Mouse (Mus musculus) liver, embryonic 15.5 days (tissue): ENCODE measurements around the gene Mpped1. TPM values are rescaled to one million over a fixed set of nuclear protein-coding genes. Genes with fewer than 3 reads are reported as not detected.

Experiments
- ATAC-seq: fragments of 200-750 bp; cut with Nextera tagmentation; 2 replicates; pipeline ENCODE4 v1.8.0; 2017; ENCODE audit warnings: moderate number of reproducible peaks, mild to moderate bottlenecking, moderate library complexity; ENCODE audit not compliant: insufficient read depth
- H3K27ac ChIP-seq: fragments of 300-500 bp; sonication (generic); replicated peaks from 2 replicates; pipeline ENCODE4 v1.5.1; 2015; ENCODE audit warnings: mild to moderate bottlenecking, inconsistent platforms
- H3K27me3 ChIP-seq: fragments of 300-500 bp; sonication (generic); 2 replicates; pipeline ENCODE4 v1.6.1; 2015; ENCODE audit warnings: mild to moderate bottlenecking, inconsistent platforms
- H3K36me3 ChIP-seq: fragments of 300-500 bp; sonication (generic); replicated peaks from 2 replicates; pipeline ENCODE4 v1.6.1; 2015; ENCODE audit warnings: moderate library complexity, mild to moderate bottlenecking, inconsistent platforms
- H3K4me1 ChIP-seq: fragments of 300-500 bp; sonication (generic); replicated peaks from 2 replicates; pipeline ENCODE4 v1.6.1; 2015; ENCODE audit warnings: inconsistent platforms
- H3K4me2 ChIP-seq: fragments of 300-500 bp; sonication (generic); 2 replicates; pipeline ENCODE4 v1.6.1; 2015; ENCODE audit warnings: moderate library complexity, mild to moderate bottlenecking, inconsistent platforms
- H3K4me3 ChIP-seq: fragments of 300-500 bp; sonication (generic); replicated peaks from 2 replicates; pipeline ENCODE4 v1.5.1; 2015; ENCODE audit warnings: mild to moderate bottlenecking, inconsistent platforms
- H3K9ac ChIP-seq: fragments of 300-500 bp; sonication (generic); 2 replicates; pipeline ENCODE4 v1.6.1; 2015; ENCODE audit warnings: moderate library complexity, mild to moderate bottlenecking, inconsistent platforms
- H3K9me3 ChIP-seq: fragments of 300-500 bp; sonication (generic); replicated peaks from 2 replicates; pipeline ENCODE4 v1.6.1; 2016; ENCODE audit warnings: inconsistent platforms
- WGBS: fragments of 180-500 bp; shearing (Covaris S2); methylation state at CpG from one replicate; pipeline ENCODE4 v1.1.7; 2015; ENCODE audit warnings: mixed read lengths; ENCODE audit not compliant: insufficient replicate concordance; 5-methylcytosine and 5-hydroxymethylcytosine counted together
- polyA plus RNA-seq: library from polyadenylated mRNA; unstranded; fragments of >200 nt; fragmentation: Nextera tagmentation; extraction: Ambion mirVana; gene quantifications from 2 replicates; pipeline ENCODE4 v1.2.1, GENCODE M21; 2015

The Mpped1 gene
- 0.13 and 0.17 TPM in 2 replicates for polyA plus RNA-seq

- WGBS: 6% methylated on average over 35 of the region's 37 CpGs
- no peaks in the 10 kb centered on the region for H3K36me3 ChIP-seq
- no peaks in the 10 kb centered on the region for H3K4me1 ChIP-seq
- ATAC-seq: no peak
- H3K27ac ChIP-seq: no peak within 1 kb of the TSS
- H3K4me2 ChIP-seq: peak within 1 kb of the TSS; percentile 30; the same call in 1 of the 2 replicates
- peaks cover 53% of the 10 kb centered on the region for H3K27me3 ChIP-seq
- H3K9ac ChIP-seq: no peak within 1 kb of the TSS
- no peaks in the 10 kb centered on the region for H3K9me3 ChIP-seq
- H3K4me3 ChIP-seq: 0 out of 2 replicates have a peak within 1 kb of the TSS, but pooled peaks have one; percentile 15
Measured at GRCm38 (mm10) chr15:83779387-83779786, at the start of gene Mpped1. TSS of gene Mpped1 (plus strand) at chr15:83779467.

- Histone ChIP-seq H3K27ac (no peak overlapping the region), H3K9ac (no peak overlapping the region), H3K4me3 (no peak overlapping the region)
Measured at GRCm38 (mm10) chr15:83740676-83741422, 38.4 kb upstream of the Mpped1 start.

GRCm38 (mm10) chr15:83742018-83742417, 37.2 kb upstream of the Mpped1 start:
- Histone ChIP-seq H3K27ac (no peak overlapping the region), H3K27me3 (no peaks in the 10 kb centered on the region), H3K4me2 (no peak overlapping the region), H3K9me3 (no peaks in the 10 kb centered on the region), H3K4me3 (no peak overlapping the region), H3K4me1 (no peaks in the 10 kb centered on the region), H3K9ac (no peak overlapping the region), H3K36me3 (no peaks in the 10 kb centered on the region)
- no peak for ATAC-seq
- WGBS: 62% methylated on average over 1 of the region's 1 CpGs

More at GRCm38 (mm10) chr15:83740676-83741422, 38.4 kb upstream of the Mpped1 start:
- H3K9me3 ChIP-seq: no peaks in the 10 kb centered on the region
- H3K4me1 ChIP-seq: no peaks in the 10 kb centered on the region
- H3K27me3 ChIP-seq: no peaks in the 10 kb centered on the region
- ATAC-seq: no peak
- WGBS: 44% methylated on average over 21 of the region's 21 CpGs
- H3K36me3 ChIP-seq: no peaks in the 10 kb centered on the region
- no peak overlapping the region for H3K4me2 ChIP-seq

- H3K4me2 ChIP-seq: no peak overlapping the region
- no peak overlapping the region for H3K27ac ChIP-seq
- 60% methylated on average over 16 of the region's 16 CpGs for WGBS
- H3K9me3 ChIP-seq: no peaks in the 10 kb centered on the region
- no peak overlapping the region for H3K4me3 ChIP-seq
- no peak for ATAC-seq
- H3K36me3 ChIP-seq: no peaks in the 10 kb centered on the region
- no peaks in the 10 kb centered on the region for H3K4me1 ChIP-seq
- H3K27me3 ChIP-seq: no peaks in the 10 kb centered on the region
- no peak overlapping the region for H3K9ac ChIP-seq
Measured at GRCm38 (mm10) chr15:83746311-83746710, 33.0 kb upstream of the Mpped1 start.

GRCm38 (mm10) chr15:83748986-83749385, 30.3 kb upstream of the Mpped1 start:
- H3K4me2 ChIP-seq: no peak overlapping the region
- no peak overlapping the region for H3K27ac ChIP-seq
- H3K4me3 ChIP-seq: no peak overlapping the region
- H3K4me1 ChIP-seq: no peaks in the 10 kb centered on the region
- 57% methylated on average over 6 of the region's 6 CpGs for WGBS
- no peak overlapping the region for H3K9ac ChIP-seq
- H3K9me3 ChIP-seq: no peaks in the 10 kb centered on the region
- no peaks in the 10 kb centered on the region for H3K27me3 ChIP-seq
- H3K36me3 ChIP-seq: no peaks in the 10 kb centered on the region
- ATAC-seq: no peak

- no peak overlapping the region for H3K27ac ChIP-seq
- no peaks in the 10 kb centered on the region for H3K9me3 ChIP-seq
- H3K9ac ChIP-seq: no peak overlapping the region
- 49% methylated on average over 9 of the region's 9 CpGs for whole genome bisulfite sequencing
- no peak overlapping the region for H3K4me2 ChIP-seq
- H3K4me3 ChIP-seq: no peak overlapping the region
- H3K36me3 ChIP-seq: no peaks in the 10 kb centered on the region
- no peaks in the 10 kb centered on the region for H3K4me1 ChIP-seq
- no peak for ATAC-seq
- H3K27me3 ChIP-seq: no peaks in the 10 kb centered on the region
Measured at GRCm38 (mm10) chr15:83749436-83749835, 29.8 kb upstream of the Mpped1 start.

- H3K9me3 ChIP-seq: no peaks in the 10 kb centered on the region
- H3K36me3 ChIP-seq: no peaks in the 10 kb centered on the region
- no peak overlapping the region for H3K4me2 ChIP-seq
- H3K27me3 ChIP-seq: no peaks in the 10 kb centered on the region
- H3K4me1 ChIP-seq: no peaks in the 10 kb centered on the region
- no peak overlapping the region for H3K4me3 ChIP-seq
- H3K9ac ChIP-seq: no peak overlapping the region
- H3K27ac ChIP-seq: no peak overlapping the region
- no peak for ATAC-seq
- WGBS: 21% methylated on average over 9 of the region's 9 CpGs
Measured at GRCm38 (mm10) chr15:83756742-83757141, 22.5 kb upstream of the Mpped1 start.

- H3K9me3 ChIP-seq: no peaks in the 10 kb centered on the region
- no peak overlapping the region for H3K4me2 ChIP-seq
- H3K9ac ChIP-seq: no peak overlapping the region
- no peaks in the 10 kb centered on the region for H3K27me3 ChIP-seq
- 8% methylated on average over 4 of the region's 4 CpGs for WGBS
- no peak overlapping the region for H3K27ac ChIP-seq
- no peak overlapping the region for H3K4me3 ChIP-seq
- H3K36me3 ChIP-seq: no peaks in the 10 kb centered on the region
- ATAC-seq: no peak
- no peaks in the 10 kb centered on the region for H3K4me1 ChIP-seq
Measured at GRCm38 (mm10) chr15:83758958-83759357, 20.3 kb upstream of the Mpped1 start.

GRCm38 (mm10) chr15:83760683-83761082, 18.6 kb upstream of the Mpped1 start:
- 4% methylated on average over 10 of the region's 10 CpGs for WGBS
- H3K27ac ChIP-seq: no peak overlapping the region
- no peaks in the 10 kb centered on the region for H3K4me1 ChIP-seq
- H3K4me2 ChIP-seq: no peak overlapping the region
- H3K9me3 ChIP-seq: no peaks in the 10 kb centered on the region
- H3K36me3 ChIP-seq: no peaks in the 10 kb centered on the region
- no peak overlapping the region for H3K9ac ChIP-seq
- no peak for ATAC-seq
- H3K4me3 ChIP-seq: no peak overlapping the region
- H3K27me3 ChIP-seq: no peaks in the 10 kb centered on the region

- Histone ChIP-seq H3K9me3 (no peaks in the 10 kb centered on the region), H3K9ac (no peak overlapping the region), H3K36me3 (no peaks in the 10 kb centered on the region), H3K4me3 (no peak overlapping the region), H3K4me1 (no peaks in the 10 kb centered on the region), H3K4me2 (no peak overlapping the region), H3K27ac (no peak overlapping the region), H3K27me3 (no peaks in the 10 kb centered on the region)
- 82% methylated on average over 13 of the region's 13 CpGs for WGBS
- ATAC-seq: no peak
Measured at GRCm38 (mm10) chr15:83761512-83761911, 17.8 kb upstream of the Mpped1 start.

GRCm38 (mm10) chr15:83765388-83766029, 13.8 kb upstream of the Mpped1 start:
- Histone ChIP-seq H3K4me3 (no peak overlapping the region), H3K36me3 (no peaks in the 10 kb centered on the region), H3K9ac (no peak overlapping the region), H3K4me1 (no peaks in the 10 kb centered on the region), H3K4me2 (no peak overlapping the region), H3K27ac (no peak overlapping the region), H3K9me3 (no peaks in the 10 kb centered on the region), H3K27me3 (no peaks in the 10 kb centered on the region)
- 16% methylated on average over 6 of the region's 6 CpGs for WGBS
- no peak for ATAC-seq
